Mouse (Mus musculus): Measurements from ENCODE around the gene Ccnb3.

- no peak for TF ChIP-seq CTCF (IDR thresholded peaks at IDR 0.05; ENCODE audit: control insufficient read depth, insufficient read depth, insufficient read length)
- no peak for TF ChIP-seq USF1 (IDR thresholded peaks at IDR 0.05; ENCODE audit: low read depth)
These were observed 22.7 kb upstream of the Ccnb3 start for GRCm38 (mm10) chrX:7064109-7064508.

Data from C2C12 (cell line).